Mouse (Mus musculus): Measurements from ENCODE around the gene Cabp4. TPM values are rescaled to one million over a fixed set of nuclear protein-coding genes. Genes with fewer than 3 reads are reported as not detected.

Cabp4 gene
- polyA plus RNA-seq, 1 experiment, result 0.10 TPM

DNA sequence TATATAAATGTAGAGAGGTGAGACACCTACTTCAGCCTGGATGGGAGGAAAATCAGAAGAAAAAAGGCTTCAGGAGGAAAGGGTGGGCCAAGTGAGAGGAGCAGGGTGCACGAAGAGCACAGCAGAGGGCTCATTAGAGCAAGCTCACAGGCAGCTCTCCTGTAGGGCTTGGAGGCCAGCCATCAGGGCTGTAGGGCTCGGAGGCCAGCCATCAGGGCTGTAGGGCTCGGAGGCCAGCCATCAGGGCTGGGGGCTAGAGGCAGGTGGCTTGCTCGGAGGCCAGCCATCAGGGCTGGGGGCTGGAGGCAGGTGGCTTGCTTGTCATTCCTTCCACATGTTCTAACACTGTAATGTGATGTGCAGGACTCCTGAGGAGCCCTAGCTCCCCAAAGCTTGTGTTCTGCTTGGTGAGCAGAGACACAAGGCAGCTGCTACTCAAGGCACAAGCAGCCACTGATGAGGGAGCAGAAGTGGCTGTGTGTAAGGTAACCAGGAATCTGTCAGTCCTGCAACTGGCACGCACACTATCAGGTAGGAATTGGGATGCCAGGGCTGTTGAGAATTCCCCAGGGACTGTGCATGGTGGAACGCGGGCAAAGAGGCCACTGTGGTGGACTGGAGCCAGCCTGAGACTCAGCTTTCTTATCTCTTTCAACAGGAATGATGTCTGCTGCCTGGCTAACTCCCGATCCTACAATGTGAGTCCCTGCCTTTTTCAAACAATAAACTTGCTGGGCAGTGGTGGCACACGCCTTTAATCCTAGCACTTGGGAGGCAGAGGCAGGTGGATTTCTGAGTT is 23.0 kb upstream of the Cabp4 start:
- peaks cover 11% of the 10 kb centered on the region for H3K79me2 ChIP-seq (ENCODE audit: control insufficient read depth, insufficient read depth)
- no peaks in the 10 kb centered on the region for H3K27me3 ChIP-seq (ENCODE audit: control insufficient read depth, insufficient read depth, insufficient read length)
- TF ChIP-seq USF1 (IDR thresholded peaks at IDR 0.05; ENCODE audit: low read depth) (no peak), CEBPB (IDR thresholded peaks at IDR 0.05; ENCODE audit: insufficient read depth, poor library complexity, severe bottlenecking) (no peak), TCF3 (IDR thresholded peaks at IDR 0.05; ENCODE audit: insufficient read length, low read depth) (no peak), SRF (IDR thresholded peaks at IDR 0.05; ENCODE audit: control insufficient read depth, insufficient read length, low read depth) (no peak), E2F4 (IDR thresholded peaks at IDR 0.05; ENCODE audit: insufficient read depth) (no peak), MAX (IDR thresholded peaks at IDR 0.05; ENCODE audit: low read depth) (no peak), POLR2A (IDR thresholded peaks at IDR 0.05; ENCODE audit: insufficient read length, low read depth) (no peak), POLR2AphosphoS2 (IDR thresholded peaks at IDR 0.05; ENCODE audit: insufficient read length, low read depth) (no peak), MYOG (IDR thresholded peaks at IDR 0.05; ENCODE audit: control insufficient read depth in 1 of 3, insufficient read depth in 1 of 3, insufficient read length in 2 of 3, low read depth in 2 of 3) (no peak), TCF12 (IDR thresholded peaks at IDR 0.05; ENCODE audit: insufficient read depth, poor library complexity, severe bottlenecking) (no peak), MYOD1 (IDR thresholded peaks at IDR 0.05; ENCODE audit: control insufficient read depth in 1 of 3, insufficient read length in 2 of 3, low read depth in 2 of 3) (no peak), REST (IDR thresholded peaks at IDR 0.05; ENCODE audit: insufficient read depth, insufficient read length) (no peak)
- H3ac ChIP-seq (ENCODE audit: control insufficient read depth, insufficient read length), result no peak overlapping the region
- H3K36me3 ChIP-seq (ENCODE audit: control insufficient read depth, insufficient read depth), result no peaks in the 10 kb centered on the region
- no peak overlapping the region for H3K4me2 ChIP-seq (ENCODE audit: low read depth)
- H3K4me3 ChIP-seq, result no peak overlapping the region

DNA sequence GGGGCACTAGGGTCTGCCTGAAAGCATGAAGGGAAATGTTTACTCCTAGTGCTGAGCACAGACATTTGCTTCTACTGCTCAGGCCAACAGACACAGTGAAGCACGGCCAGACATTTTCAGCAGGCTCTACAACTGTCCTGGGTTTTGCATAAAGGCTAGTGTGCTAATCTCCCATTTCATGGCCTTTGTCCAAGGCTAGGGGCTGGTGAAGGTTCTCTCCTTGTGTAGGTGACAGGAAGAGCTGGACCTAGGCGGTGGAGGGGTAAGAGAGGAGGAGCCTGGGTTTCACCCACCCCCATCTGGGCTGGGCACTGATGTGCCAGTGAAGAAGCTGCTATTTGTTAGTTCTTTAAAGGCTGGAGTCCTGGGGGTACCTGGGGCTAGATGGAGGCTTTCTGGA is 20.9 kb upstream of the Cabp4 start:
- Histone ChIP-seq H3K36me3 (ENCODE audit: control insufficient read depth, insufficient read depth) (peaks cover 7% of the 10 kb centered on the region), H3K27me3 (ENCODE audit: control insufficient read depth, insufficient read depth, insufficient read length) (no peaks in the 10 kb centered on the region), H3ac (ENCODE audit: control insufficient read depth, insufficient read length) (no peak overlapping the region), H3K79me2 (ENCODE audit: control insufficient read depth, insufficient read depth) (peaks cover 13% of the 10 kb centered on the region), H3K4me3 (no peak overlapping the region), H3K4me2 (ENCODE audit: low read depth) (no peak overlapping the region)
- TF ChIP-seq E2F4 (IDR thresholded peaks at IDR 0.05; ENCODE audit: insufficient read depth) (no peak), MAX (IDR thresholded peaks at IDR 0.05; ENCODE audit: low read depth) (no peak), REST (IDR thresholded peaks at IDR 0.05; ENCODE audit: insufficient read depth, insufficient read length) (no peak), CEBPB (IDR thresholded peaks at IDR 0.05; ENCODE audit: insufficient read depth, poor library complexity, severe bottlenecking) (no peak), MYOG (IDR thresholded peaks at IDR 0.05; ENCODE audit: control insufficient read depth in 1 of 3, insufficient read depth in 1 of 3, insufficient read length in 2 of 3, low read depth in 2 of 3) (no peak), TCF3 (IDR thresholded peaks at IDR 0.05; ENCODE audit: insufficient read length, low read depth) (no peak), SRF (IDR thresholded peaks at IDR 0.05; ENCODE audit: control insufficient read depth, insufficient read length, low read depth) (no peak), USF1 (IDR thresholded peaks at IDR 0.05; ENCODE audit: low read depth) (no peak), TCF12 (IDR thresholded peaks at IDR 0.05; ENCODE audit: insufficient read depth, poor library complexity, severe bottlenecking) (no peak), POLR2AphosphoS2 (IDR thresholded peaks at IDR 0.05; ENCODE audit: insufficient read length, low read depth) (no peak), MYOD1 (IDR thresholded peaks at IDR 0.05; ENCODE audit: control insufficient read depth in 1 of 3, insufficient read length in 2 of 3, low read depth in 2 of 3) (no peak), POLR2A (IDR thresholded peaks at IDR 0.05; ENCODE audit: insufficient read length, low read depth) (no peak)

DNA sequence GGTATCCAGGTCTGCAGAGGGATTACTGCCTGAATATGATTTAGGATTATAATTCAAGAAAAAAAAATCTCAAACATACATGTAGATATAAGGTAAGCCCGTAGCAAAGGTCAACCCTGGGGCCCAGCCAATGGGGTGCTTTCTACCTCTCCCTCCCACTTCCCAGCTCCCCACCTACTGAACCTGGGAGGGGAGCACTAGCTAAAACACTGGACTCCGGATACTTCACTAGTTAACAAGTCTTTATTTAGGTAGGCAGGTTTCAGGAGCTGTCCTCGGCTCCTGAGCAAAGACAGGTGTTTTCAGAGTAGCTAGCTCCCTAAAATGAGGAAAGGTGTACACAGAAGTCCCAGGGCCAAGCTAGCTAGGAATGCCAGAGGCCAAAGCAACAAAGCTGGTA is 20.3 kb upstream of the Cabp4 start:
- peaks cover 13% of the 10 kb centered on the region for H3K79me2 ChIP-seq (ENCODE audit: control insufficient read depth, insufficient read depth)
- peak overlapping the region; percentile 54 for H3K4me3 ChIP-seq
- H3ac ChIP-seq (ENCODE audit: control insufficient read depth, insufficient read length), result no peak overlapping the region
- H3K27me3 ChIP-seq (ENCODE audit: control insufficient read depth, insufficient read depth, insufficient read length), result no peaks in the 10 kb centered on the region
- TF ChIP-seq E2F4 (IDR thresholded peaks at IDR 0.05; ENCODE audit: insufficient read depth) (no peak), USF1 (IDR thresholded peaks at IDR 0.05; ENCODE audit: low read depth) (no peak), SRF (IDR thresholded peaks at IDR 0.05; ENCODE audit: control insufficient read depth, insufficient read length, low read depth) (no peak), REST (IDR thresholded peaks at IDR 0.05; ENCODE audit: insufficient read depth, insufficient read length) (no peak), TCF12 (IDR thresholded peaks at IDR 0.05; ENCODE audit: insufficient read depth, poor library complexity, severe bottlenecking) (no peak), MAX (IDR thresholded peaks at IDR 0.05; ENCODE audit: low read depth) (no peak), POLR2A (IDR thresholded peaks at IDR 0.05; ENCODE audit: insufficient read length, low read depth) (no peak), MYOD1 (IDR thresholded peaks at IDR 0.05; ENCODE audit: control insufficient read depth in 1 of 3, insufficient read length in 2 of 3, low read depth in 2 of 3) (no peak), CEBPB (IDR thresholded peaks at IDR 0.05; ENCODE audit: insufficient read depth, poor library complexity, severe bottlenecking) (no peak), POLR2AphosphoS2 (IDR thresholded peaks at IDR 0.05; ENCODE audit: insufficient read length, low read depth) (no peak)
- H3K36me3 ChIP-seq (ENCODE audit: control insufficient read depth, insufficient read depth), result peaks cover 10% of the 10 kb centered on the region
- H3K4me2 ChIP-seq (ENCODE audit: low read depth), result peak overlapping the region; percentile 96

DNA sequence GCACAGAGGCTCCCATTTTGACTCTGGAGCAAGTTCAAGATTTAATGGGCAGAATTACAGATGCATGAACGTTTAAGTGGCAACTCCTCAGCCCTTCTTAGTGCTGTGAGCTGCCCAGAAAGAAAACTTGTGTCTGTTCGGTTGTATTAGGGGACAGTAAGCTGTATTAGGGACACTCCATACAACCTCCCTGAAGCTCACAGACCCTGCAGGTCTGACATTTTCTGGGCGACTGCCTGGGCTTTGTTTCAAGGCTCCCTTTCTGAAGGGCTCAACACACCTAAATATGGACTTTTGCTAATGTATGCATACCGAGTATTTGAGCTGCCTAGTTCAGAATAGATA is 19.7 kb upstream of the Cabp4 start:
- TF ChIP-seq E2F4 (IDR thresholded peaks at IDR 0.05; ENCODE audit: insufficient read depth), result no peak
- TF ChIP-seq MAX (IDR thresholded peaks at IDR 0.05; ENCODE audit: low read depth), result no peak
- TF ChIP-seq MYOG (IDR thresholded peaks at IDR 0.05; ENCODE audit: control insufficient read depth in 1 of 3, insufficient read depth in 1 of 3, insufficient read length in 2 of 3, low read depth in 2 of 3), result no peak
- TF ChIP-seq MYOD1 (IDR thresholded peaks at IDR 0.05; ENCODE audit: control insufficient read depth in 1 of 3, insufficient read length in 2 of 3, low read depth in 2 of 3), result no peak
- TF ChIP-seq POLR2AphosphoS2 (IDR thresholded peaks at IDR 0.05; ENCODE audit: insufficient read length, low read depth), result no peak
- TF ChIP-seq TCF3 (IDR thresholded peaks at IDR 0.05; ENCODE audit: insufficient read length, low read depth), result no peak
- no peak for TF ChIP-seq CEBPB (IDR thresholded peaks at IDR 0.05; ENCODE audit: insufficient read depth, poor library complexity, severe bottlenecking)
- TF ChIP-seq TCF12 (IDR thresholded peaks at IDR 0.05; ENCODE audit: insufficient read depth, poor library complexity, severe bottlenecking), result no peak
- no peak for TF ChIP-seq REST (IDR thresholded peaks at IDR 0.05; ENCODE audit: insufficient read depth, insufficient read length)
- no peak for TF ChIP-seq POLR2A (IDR thresholded peaks at IDR 0.05; ENCODE audit: insufficient read length, low read depth)
- Histone ChIP-seq H3K4me2 (ENCODE audit: low read depth) (peak overlapping the region; percentile 96), H3K27me3 (ENCODE audit: control insufficient read depth, insufficient read depth, insufficient read length) (no peaks in the 10 kb centered on the region), H3K79me2 (ENCODE audit: control insufficient read depth, insufficient read depth) (peaks cover 13% of the 10 kb centered on the region), H3K4me3 (peak overlapping the region; percentile 54), H3ac (ENCODE audit: control insufficient read depth, insufficient read length) (peak overlapping the region; percentile 64), H3K36me3 (ENCODE audit: control insufficient read depth, insufficient read depth) (peaks cover 10% of the 10 kb centered on the region)
